Mouse (Mus musculus) telencephalon, adult 2 months (tissue): ENCODE data around the gene Fhad1.
A peak's percentile ranks its signal among the peaks of the same experiment; 100 is the strongest.

ENCODE experiments used
- DNase-seq: peaks from one replicate; pipeline ENCODE4 v3.0.0-alpha.2; 2011; ENCODE audit warnings: low read depth, low spot score

Fhad1 gene

DNA sequence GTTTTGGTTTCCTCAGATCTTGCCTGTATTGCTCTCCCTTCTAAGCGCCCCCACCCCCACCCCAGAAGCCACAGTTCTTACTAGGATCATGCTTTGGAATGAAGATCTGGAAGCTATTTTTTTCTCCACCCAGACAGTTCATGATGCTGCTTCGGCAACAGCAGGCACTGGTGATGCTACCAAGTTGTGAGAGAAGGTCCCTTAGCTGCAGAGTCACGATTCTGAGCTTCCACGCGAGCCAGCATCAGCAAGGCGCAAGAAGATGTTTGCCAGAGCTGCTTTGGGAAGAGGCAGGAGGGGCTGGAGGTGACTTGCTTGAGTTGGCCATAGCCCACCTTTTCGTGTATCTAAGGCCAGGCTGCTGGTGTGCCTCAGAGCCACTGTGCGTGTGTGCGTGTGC, 129.4 kb downstream of the Fhad1 start:
- DNase-seq: peak; percentile 94

DNA sequence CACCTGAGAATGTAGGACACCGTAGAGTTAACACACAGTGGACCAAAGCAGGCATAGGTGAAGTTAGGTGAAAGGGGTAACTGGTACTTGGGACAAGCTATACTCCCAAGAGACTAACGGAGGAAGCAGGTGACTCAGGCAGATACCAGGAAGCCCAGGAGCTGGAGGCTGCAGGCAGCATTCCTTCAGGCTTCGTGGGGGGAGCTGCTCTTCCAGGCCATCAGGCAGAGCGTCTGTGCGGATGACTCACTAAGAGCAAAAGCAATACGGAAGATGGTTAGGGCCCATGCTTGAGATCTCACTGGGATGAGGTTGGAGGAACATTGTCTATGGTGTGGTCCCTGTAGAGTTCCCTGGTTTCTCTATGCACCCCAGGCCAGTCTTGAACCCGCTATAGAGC, 132.0 kb downstream of the Fhad1 start:
- DNase-seq: no peak

DNA sequence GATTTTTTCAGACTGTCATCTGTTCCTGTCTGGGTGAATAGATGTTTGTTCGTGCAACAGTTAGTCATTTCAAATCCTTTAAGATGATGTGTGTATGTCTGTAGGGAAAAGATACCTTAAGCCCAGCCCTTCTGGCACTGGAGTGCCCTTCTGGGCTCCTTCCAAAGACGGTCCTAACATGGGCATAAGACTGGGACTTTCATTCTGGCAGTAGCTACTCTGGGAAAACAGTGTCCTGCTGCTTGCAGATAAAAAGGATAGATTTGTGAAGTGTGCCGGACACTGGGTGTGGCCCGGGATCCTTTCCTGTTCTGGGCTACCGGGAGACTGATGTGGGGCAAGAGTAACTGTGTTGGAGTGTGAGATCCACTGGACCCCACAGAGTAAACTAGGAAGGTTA, 132.9 kb downstream of the Fhad1 start:
- DNase-seq: no peak

DNA sequence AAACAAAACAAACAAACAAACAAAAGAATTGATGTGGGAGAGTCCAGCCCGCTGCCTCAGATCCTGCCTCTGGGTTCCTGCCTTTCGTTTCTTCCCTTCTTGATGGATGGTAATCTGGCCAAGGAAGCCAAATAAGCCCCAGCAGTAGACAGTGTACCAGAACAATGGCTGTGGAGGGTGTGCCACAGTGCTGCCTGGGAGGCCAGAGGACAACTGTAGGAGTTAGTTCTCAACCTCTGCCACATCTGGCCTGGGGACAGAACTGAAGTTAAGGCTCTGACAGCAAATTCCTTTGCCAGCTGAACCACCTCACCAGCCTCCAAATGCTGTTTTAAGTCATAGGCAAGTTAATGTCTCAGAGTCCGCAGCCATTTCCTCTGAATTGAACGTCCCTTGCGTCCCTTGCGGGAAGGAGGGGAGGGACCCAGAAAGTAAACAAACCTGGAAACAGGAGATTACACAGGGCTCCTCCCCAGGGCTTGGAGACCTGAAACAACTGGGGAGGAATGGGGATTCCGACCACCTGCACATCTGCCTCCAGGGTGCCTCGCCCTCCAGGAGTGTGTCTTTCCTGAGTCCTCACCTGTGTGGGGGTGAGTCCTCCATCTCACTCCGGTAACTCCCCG, 133.5 kb downstream of the Fhad1 start:
- DNase-seq: no peak

DNA sequence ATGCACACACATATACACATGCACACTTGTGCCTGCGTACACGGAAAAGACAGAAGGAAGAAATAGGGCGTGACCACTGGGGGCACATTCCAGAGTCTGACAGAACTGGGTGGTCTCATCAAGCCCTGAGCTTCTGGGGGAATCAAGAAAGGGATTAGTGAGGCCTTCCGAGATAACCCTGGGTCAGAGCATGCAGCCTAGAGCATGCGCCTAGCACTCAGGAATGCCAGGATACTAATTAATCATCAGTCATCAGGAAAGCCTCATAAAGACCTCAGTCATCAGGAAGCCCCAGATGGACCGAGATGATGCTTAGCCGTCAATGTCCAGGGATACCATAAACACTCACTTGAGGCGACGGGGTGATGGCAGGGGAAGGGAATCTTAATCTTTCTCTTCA, 135.0 kb downstream of the Fhad1 start:
- DNase-seq: no peak

DNA sequence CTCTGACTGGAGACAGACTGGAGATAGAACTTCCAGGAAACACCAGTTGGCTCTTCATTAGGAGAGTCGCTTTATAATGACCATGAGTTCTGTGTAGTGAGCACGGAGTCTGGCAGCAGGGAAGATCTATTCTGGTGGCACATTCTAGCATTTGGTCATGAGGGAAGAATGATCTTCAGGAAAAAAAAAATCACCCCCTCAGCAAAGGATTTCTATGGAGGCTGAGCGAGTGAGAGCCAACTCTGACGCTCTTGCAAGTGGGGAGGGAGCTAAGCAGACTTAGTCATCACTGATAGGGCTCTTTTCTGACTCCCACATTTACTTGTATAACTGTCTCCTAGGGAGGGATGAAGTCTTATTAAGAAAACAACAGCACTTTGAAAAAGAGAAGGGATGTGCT, 135.8 kb downstream of the Fhad1 start:
- DNase-seq: peak; percentile 93

DNA sequence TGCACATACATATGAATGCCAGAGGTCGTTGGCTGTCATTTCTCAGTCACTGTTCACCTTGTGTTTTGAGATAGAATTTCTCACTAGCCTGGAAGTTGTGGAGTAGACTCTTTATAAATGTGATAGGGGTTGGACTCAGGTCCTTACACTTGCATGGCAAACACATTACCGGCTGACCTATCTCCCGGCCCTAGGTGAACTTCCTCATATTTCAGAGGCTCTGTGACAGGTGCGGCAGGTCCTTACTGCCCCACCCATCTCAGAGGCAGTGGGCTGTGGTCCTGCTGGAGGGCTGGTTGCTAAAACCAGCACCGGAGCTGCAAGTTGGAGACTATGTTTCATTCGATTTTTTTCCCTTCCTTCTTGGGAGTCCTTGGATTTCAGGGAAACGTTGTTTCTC, 136.3 kb downstream of the Fhad1 start:
- DNase-seq: no peak

DNA sequence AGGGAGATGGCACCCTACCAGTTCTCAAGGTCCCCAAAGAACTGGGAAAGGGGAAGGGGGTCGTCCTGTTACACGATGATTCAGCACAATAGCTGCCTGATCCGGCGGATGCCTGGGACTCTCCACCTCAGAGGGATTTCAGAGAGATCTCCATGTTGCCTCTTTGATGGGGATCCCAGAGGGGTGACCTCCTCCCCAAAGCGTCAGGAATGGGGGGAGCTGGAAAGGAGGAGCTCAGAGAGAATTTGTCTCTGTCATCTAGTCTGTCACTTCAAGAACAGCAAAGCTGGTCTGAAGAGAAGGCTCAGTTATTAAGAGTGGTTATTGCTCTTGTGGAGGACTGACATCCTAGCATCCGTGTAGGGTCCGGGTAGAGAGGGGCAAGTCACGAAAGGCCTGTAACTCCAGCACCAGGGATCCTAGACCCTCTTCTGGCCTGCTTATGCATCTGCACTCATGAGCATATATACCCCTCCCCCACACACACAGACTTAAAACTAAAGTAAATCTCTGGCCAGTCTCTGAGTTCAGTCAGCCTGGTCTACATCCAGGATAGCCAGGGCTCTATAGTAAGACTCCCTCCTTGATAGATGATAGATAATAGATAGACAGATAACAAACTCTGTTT, 139.3 kb downstream of the Fhad1 start:
- DNase-seq: no peak

DNA sequence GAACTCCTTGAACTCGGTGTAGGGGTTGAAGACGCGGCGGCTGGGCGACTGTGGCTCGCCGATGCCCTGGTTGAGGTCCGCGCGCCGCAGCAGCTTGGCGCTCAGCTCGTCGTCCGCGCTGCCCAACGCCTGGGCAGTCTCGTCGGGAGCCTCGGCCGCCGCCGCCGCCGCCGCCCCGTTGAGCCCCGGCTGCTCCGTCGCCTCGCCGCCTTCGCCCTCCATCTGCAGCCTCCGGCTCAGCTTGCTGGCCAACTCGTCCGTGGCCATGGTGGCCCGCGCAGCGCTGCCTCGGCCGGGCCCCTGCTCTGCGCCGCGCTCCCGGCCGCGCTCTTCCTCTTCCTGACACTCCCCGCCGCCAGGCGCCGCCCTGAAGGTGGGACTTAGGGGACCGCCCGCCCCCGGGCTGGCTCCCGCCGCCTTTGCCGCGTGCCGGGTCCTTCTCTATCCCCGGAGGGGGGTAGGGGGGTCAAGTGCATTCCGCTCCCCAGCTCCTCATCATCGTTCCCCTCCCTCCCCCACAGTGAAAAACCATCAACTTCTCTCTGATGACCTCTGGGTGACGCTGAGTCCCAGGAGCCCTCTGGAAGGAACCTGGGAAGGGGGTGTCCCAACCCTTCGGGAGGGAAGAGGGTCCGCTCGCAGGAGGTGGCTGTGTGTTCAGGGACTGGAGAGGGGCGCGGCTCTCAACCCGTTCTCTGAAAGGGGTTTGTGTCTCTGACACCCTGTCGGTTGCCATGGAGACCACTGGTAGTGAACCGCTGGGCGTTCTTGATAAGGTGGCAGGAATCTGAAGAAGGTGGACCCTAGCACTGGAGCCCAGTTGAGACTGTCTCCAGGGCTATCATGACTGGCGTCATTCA, 140.1 kb downstream of the Fhad1 start, which contains the start of gene Efhd2:
TSS of gene Efhd2 (minus strand) at position 320 of the 860 bp plus-strand sequence.
- DNase-seq: no peak

DNA sequence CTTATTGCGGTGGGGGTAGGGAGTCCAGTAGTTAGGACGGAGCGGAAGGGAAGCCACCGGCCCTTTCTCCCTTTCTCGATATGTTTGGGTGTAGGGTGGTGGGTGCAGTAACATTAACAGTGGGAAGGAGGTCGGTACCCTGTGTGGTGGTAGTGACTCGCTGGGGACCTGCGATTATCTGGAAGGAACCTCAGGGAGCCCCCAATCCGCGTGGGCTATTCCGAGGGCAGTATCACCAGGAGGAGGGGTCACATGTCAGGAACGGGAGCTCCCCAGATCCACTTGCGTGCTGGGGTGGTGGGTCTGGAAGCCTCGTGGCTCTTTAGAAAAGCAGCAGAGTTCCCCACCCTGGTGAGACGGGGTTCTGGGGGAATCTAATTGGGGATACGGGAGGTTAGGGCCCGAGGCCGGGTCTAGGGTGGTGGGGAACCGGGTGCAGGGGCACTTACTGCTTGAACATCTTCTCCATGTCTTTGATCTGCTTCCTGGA, 140.7 kb downstream of the Fhad1 start:
- DNase-seq: no peak

DNA sequence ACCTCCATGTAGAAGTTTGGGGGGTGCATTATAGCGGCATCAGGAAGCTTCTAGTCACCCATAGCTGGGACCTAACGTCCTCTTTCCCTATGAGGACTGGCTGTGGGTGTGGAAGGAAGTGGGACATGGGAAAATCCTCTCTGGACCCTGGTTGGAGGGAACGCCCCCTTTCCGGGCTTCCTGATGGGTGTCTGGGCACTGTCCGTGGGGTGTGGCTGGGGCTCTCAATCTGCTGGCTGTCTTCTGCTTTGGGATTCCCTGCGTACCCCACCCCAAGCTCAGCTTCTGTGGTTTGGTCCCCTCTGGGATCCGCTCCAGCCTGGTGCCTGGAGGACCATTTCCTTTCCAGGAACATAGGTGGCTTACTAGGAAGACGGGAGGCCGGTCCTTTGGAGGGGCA, 141.9 kb downstream of the Fhad1 start:
- DNase-seq: no peak

DNA sequence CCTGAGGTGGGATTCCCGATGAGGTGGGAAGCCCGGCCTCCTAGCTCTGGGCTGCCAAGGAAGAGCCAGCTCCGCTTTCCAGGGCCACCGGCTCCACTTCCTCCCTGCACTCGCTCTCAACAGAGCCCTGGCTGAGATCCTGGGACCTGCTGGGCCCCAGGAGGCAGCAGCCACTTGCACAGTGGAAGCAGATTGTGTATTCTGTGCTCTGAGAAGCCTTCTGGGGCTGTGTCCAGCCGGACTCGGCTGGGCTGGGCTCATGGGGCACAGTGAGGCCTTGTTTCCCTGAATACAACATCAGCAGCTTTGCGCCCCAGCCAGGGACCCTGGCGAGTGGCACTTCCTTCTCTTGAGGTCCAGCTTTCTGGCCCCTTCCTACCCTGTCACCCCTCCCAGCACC, 143.0 kb downstream of the Fhad1 start:
- no peak for DNase-seq

DNA sequence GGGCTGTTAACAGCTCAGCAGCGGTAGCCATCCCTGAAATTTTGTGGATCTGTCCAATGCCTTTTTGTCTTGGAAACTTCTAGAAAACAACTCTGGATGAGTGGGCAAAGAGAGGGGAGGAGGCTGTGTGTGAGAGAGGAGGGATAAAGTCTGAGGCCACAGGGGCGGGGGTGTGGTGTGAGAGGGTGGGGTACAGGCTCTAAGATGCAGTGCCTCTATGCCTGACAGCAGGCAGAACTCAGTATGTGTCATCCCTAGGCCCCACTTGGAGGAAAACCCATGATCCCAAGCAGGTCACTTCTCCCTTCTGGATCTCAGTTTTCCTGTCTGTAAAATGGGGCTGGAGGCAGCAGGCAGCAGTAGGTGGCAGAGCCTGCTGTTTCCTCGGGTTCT, 143.6 kb downstream of the Fhad1 start:
- DNase-seq: no peak

DNA sequence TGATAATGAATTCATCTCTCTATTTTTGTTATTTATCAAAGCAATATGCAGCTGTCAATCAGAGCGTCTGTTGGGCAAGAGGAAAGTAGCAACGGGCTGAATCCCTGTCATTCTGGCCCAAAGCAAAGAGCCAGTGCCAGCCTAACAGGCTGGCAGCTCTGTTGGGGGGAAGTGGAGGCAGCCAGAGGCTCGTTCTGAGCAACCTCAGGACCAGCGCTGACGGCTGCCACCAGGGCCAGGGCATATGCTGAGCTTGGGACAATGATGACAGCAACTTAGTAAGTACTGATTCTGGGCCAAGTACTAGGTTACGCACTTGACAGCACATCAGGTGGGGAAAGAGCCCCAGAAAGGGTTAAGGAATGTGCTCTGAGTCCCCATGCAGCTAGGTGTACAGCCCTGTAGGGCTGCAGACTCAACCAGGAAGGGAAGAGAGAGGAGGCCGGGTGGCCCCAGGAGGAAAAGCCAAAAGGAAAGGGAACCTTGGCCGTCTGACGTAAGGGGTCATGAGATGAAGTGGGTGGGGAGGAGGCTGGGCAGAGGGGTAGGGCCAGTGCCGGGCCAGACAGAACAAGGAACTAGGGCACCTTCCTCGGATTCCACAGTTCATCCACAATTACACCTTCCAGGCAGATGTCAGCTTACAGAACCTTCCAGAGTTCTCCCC, 144.1 kb downstream of the Fhad1 start:
- DNase-seq: no peak

DNA sequence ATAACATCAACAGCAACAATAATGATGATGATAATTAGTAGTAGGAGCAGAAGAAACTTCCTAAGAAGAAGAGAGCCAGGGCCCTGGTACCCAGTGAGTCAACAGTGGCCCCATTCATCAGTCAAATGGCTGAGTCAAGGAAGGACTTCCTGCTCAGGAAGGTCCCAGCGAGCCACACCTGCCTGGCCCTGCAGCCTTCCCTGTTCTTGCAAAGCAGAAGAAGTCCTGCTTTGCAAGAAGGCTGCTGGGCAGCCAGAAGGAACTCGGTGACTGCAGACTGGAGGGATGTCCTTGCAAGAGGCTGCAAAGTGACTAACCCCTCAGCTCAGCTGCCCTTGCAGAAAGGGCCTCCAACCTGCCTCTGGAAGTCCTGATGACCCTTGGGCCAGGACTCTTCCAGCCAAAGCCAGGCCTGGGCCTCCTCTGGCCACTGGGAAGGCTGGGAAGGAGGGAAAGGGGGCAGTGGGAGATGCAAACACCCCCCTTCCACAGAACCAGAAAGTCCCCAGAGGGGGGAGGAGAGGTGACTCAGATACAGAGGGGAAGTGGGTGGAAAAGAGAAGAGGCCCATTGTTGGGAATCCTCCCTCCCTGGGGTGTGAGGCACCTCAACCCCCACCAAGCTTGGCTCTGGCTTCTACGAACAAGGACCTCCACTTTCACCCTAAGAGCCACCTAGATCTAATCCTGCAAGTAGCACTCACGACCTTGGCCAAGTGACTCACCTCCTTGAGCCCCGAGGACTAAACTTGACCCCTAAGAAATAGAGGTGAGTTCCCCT, 145.3 kb downstream of the Fhad1 start:
- no peak for DNase-seq

DNA sequence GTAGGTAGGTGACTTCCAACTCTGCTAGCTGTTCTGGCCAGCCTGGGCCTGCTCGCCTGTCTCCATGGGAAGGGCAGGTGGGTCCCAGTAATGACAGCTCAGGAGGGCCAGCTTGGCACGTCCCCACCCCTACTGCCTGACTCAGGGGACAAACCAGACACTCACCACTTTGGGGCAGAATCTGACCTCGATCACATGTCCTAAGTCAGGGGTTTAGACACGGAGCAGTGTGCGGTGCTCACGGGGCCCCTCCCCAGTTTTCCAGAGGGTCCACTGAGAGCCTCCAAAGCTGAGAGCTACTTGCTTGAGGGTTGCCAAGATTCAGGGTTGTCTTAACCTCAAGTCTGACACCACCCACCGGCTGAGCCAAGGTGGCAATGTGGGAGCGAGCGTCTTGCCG, 146.8 kb downstream of the Fhad1 start:
- no peak for DNase-seq

DNA sequence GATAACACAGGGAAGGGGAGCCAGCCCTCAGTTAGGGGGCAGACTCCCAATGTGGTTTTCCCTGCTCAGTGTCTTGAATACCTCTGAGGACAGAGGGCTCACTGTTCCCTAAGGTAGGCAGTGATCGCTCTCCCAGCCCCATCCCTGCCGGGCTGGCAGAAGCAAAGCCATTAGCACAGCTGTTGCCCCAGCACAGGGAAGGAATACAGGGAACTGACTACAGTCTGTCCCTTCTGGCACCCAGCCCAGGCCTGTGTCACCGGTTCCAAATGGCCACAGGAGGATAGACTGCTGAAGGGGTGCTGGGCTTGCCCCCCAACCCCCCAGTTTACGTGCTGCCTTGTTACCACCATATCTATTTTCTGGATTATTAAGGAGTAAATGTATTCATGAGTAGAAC, 147.4 kb downstream of the Fhad1 start:
- DNase-seq: no peak

DNA sequence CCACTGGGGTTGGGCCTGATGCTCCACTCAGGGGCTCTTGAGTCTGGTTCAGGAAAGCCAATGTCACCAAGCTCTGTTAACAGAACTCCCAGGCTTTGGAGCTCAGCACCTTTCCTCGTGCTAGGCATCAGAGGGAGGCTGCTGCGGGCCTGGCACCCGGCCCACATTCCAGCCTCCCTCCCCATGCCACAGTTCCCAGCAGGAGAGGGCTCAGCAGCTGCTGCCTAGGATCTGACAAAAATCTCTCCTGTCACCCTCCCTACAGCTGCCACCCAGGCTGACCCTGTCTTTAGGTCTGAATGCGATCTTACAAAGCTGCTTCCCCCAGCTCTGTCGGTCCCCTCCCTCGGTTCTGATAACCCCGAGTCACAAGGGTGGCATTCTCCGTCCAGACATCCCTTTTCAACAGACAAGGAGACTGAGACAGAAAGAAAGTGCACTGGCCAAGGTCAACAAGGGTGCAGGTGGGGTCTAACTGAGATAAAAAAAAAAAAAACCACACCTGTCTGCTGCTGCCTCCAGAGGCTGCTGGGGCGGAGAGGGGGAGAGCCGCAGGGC, 147.9 kb downstream of the Fhad1 start:
- DNase-seq: no peak

DNA sequence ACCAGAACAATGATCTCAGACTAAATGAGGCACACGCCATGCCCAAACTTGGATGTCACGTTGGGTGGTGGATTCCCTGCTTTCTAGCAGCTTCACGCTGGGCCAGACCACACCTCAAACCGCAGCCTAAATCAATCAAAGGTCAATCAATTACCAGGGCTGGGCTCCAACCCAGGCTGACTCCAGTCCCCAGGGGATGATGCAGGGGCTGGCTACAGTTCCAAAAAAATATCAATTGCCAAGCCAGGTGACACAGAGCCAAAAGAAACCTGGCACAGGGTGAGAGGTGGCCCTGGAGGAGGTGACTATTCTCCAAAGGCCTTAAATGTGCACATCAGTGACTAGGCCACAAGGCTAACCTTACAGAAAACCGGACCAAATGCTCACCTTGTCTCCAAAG, 149.3 kb downstream of the Fhad1 start:
- DNase-seq: no peak

DNA sequence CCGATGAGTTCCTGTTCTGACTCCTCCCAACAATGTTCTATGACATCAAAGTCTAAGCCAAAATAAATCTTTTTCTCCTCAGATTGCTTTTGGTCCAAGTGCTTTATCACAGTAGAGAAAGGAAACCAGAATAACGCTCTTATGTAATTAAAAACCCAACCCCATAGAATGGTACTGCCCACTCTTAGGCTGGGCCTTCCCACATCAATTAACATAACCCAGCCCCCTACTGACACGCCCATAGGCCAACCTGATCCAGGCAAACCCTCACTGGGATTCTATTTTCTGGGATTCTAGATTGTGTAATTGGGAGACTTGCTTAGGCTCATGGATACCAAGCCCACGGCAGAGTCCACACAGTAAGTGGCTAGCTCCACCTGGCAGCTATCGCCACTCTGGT, 149.9 kb downstream of the Fhad1 start:
- DNase-seq: no peak

DNA sequence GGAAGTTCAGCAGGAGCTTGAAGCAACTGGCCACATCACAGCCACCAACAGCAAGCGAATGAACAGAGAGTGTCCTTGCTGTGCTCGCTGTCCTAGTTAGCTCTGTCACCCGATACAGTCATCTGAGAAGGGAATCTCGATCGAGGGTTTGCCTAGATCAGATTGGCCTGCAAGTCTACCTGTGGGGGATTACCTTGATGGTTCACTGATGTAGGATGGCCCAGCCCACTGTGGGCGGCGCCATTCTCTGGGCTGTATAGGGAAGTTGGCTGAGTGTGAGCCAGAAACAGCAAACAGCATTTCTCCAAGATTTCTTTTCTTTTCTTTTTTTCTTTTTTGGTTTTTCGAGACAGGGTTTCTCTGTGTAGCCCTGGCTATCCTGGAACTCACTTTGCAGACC, 150.4 kb downstream of the Fhad1 start:
- no peak for DNase-seq
